Mouse (Mus musculus) MEL (cell line): ENCODE measurements around the gene Gm26992.

Experiments
- CTCF ChIP-seq, 3 experiments: IDR thresholded peaks in 2 of 3; conservative IDR thresholded peaks in 1 of 3; 2 replicates each; pipeline ENCODE4 v1.5.1; 2011 to 2012; ENCODE audit warnings: low read length in 3 of 3, low read depth in 2 of 3, mild to moderate bottlenecking in 2 of 3, improper control_type of control experiment in 1 of 3, inconsistent platforms in 1 of 3, mixed read lengths in 1 of 3, moderate library complexity in 1 of 3; ENCODE audit not compliant: control insufficient read depth in 1 of 3, insufficient read depth in 1 of 3, poor library complexity in 1 of 3, severe bottlenecking in 1 of 3
- EP300 ChIP-seq, 2 experiments: IDR thresholded peaks; 2 replicates each; pipeline ENCODE4 v1.6.1; 2011; ENCODE audit warnings: improper control_type of control experiment in 2 of 2, low read length in 2 of 2, low read depth in 1 of 2, mild to moderate bottlenecking in 1 of 2
- KAT2A ChIP-seq: conservative IDR thresholded peaks from 2 replicates; pipeline ENCODE4 v1.6.1; 2012; ENCODE audit warnings: low read depth, low read length, improper control_type of control experiment, inconsistent platforms
- MYC ChIP-seq: IDR thresholded peaks from 2 replicates; pipeline ENCODE4 v1.6.1; 2011; ENCODE audit warnings: low read depth, mild to moderate bottlenecking, low read length, improper control_type of control experiment, moderate library complexity
- POLR2A ChIP-seq, 2 experiments: IDR thresholded peaks; 2 replicates each; pipeline ENCODE4 v1.6.1; 2011 to 2012; ENCODE audit warnings: low read length in 2 of 2, mild to moderate bottlenecking in 2 of 2, control low read depth in 1 of 2, improper control_type of control experiment in 1 of 2, low read depth in 1 of 2, moderate library complexity in 1 of 2; ENCODE audit not compliant: control insufficient read depth in 1 of 2, insufficient read depth in 1 of 2, poor library complexity in 1 of 2

DNA sequence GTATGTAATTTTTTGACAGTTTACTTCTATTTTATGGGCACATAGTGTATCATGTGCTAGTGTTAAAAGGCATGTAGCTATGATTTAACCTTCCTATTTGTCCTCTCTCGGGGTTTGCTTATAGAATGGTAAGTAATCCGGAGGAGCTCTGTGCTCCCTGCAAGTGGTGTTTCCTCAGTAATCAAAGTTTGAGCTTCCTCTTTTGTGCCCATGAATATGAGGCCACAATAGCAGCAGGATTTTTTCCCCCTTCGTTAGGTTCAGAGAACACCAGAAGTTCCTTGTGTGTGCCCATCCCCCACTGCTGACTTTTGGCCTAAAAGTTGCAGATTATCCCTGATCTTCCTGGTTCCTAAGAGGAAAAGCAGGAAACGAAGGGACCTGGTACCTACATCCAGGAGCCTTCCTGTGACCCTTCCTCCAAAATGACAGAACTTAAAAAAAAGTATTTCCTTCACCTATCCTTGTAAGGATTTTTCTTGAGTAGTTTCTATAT, 99.5 kb downstream of the Gm26992 start:
- no peak for TF ChIP-seq POLR2A (IDR thresholded peaks at IDR 0.05; ENCODE audit: control insufficient read depth in 1 of 2, insufficient read depth in 1 of 2, low read depth in 1 of 2, low read length in 2 of 2, poor library complexity in 1 of 2)
- TF ChIP-seq MYC: no peak
- no peak for TF ChIP-seq KAT2A
- TF ChIP-seq EP300 (IDR thresholded peaks at IDR 0.05; ENCODE audit: low read depth in 1 of 2, low read length in 2 of 2): no peak
- no peak for TF ChIP-seq CTCF (IDR thresholded peaks at IDR 0.05 in 2 of 3, conservative IDR thresholded peaks at IDR 0.05 in 1 of 3; ENCODE audit: control insufficient read depth in 1 of 3, insufficient read depth in 1 of 3, low read depth in 2 of 3, low read length in 3 of 3, poor library complexity in 1 of 3, severe bottlenecking in 1 of 3)
